Mouse (Mus musculus) midbrain, embryonic 10.5 days (tissue): ENCODE data around the gene Rap1gap. TPM values are rescaled to one million over a fixed set of nuclear protein-coding genes. Genes with fewer than 3 reads are reported as not detected.

ENCODE experiments used
- DNase-seq: peaks from one replicate; pipeline ENCODE4 v3.0.0-alpha.2; 2017; ENCODE audit warnings: low spot score
- H3K27ac ChIP-seq: fragments of 300-500 bp; sonication (generic); replicated peaks from 2 replicates; pipeline ENCODE4 v1.5.1; 2016; ENCODE audit warnings: mild to moderate bottlenecking
- H3K27me3 ChIP-seq: fragments of 300-500 bp; sonication (generic); 2 replicates; pipeline ENCODE4 v1.6.1; 2016; ENCODE audit warnings: low read depth, mild to moderate bottlenecking; ENCODE audit not compliant: poor library complexity, severe bottlenecking
- H3K36me3 ChIP-seq: fragments of 300-500 bp; sonication (generic); 2 replicates; pipeline ENCODE4 v1.6.1; 2016; ENCODE audit warnings: mild to moderate bottlenecking, moderate library complexity
- H3K4me1 ChIP-seq: fragments of 300-500 bp; sonication (generic); 2 replicates; pipeline ENCODE4 v1.6.1; 2016
- H3K4me3 ChIP-seq: fragments of 300-500 bp; sonication (generic); 2 replicates; pipeline ENCODE4 v1.5.1; 2016; ENCODE audit warnings: mild to moderate bottlenecking, moderate library complexity
- H3K9me3 ChIP-seq: fragments of 300-500 bp; sonication (generic); replicated peaks from 2 replicates; pipeline ENCODE4 v1.6.1; 2016; ENCODE audit warnings: mild to moderate bottlenecking
- WGBS: fragments of 180-500 bp; shearing (Covaris S2); methylation state at CpG from one replicate; pipeline ENCODE4 v1.1.7; 2016; 5-methylcytosine and 5-hydroxymethylcytosine counted together
- polyA plus RNA-seq: library from polyadenylated mRNA; unstranded; fragments of >200 nt; fragmentation: Nextera tagmentation; extraction: Ambion mirVana; gene quantifications from 2 replicates; pipeline ENCODE4 v1.2.1, GENCODE M21; 2016

Rap1gap gene
- polyA plus RNA-seq, 1 experiment from 2014 or later = 4.5 TPM

- Histone ChIP-seq H3K4me1 (peaks cover 44% of the 10 kb centered on the region), H3K27ac (no peak overlapping the region), H3K9me3 (no peaks in the 10 kb centered on the region), H3K27me3 (peaks cover 59% of the 10 kb centered on the region), H3K4me3 (no peak overlapping the region), H3K36me3 (no peaks in the 10 kb centered on the region)
- WGBS = 91% methylated on average over 5 of the region's 5 CpGs
- DNase-seq = no peak
Measured at GRCm38 (mm10) chr4:137665791-137666190, 1.3 kb downstream of the Rap1gap start.

DNA sequence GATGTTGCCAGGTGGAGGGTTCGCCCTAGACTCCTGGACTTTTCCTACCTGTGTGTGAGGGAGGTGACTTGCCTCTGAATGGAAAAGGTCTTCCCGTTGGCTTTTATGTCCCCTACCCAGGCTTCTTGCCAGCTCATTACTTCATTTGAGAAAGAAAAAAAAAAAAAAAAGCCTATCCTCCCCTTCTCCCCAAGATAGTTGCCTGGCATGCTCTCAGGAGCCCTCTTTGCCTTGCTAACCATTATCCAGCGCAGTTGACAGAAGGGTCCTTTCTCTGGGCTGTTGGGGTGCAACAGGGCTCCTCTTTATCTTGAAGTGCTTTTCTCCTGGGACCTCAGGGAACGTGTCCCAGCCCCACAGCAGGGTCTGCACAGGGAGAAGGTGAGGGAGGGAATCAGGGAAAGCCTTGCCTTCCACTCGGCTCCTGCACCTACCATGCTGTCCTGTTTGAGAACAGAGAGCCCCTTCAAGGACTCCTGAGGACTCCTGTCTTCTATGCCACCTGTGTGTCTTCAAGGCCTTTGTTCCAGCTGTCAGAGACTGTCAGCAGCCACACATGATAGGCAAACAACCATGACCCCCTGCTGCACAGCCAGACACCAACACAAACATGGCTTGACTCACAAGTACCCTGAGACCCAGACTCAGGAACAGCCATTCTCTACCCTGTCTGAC is 1.9 kb downstream of the Rap1gap start:
- Histone ChIP-seq H3K4me3 (no peak overlapping the region), H3K36me3 (no peaks in the 10 kb centered on the region), H3K27me3 (peaks cover 59% of the 10 kb centered on the region), H3K4me1 (peaks cover 38% of the 10 kb centered on the region), H3K9me3 (no peaks in the 10 kb centered on the region), H3K27ac (no peak overlapping the region)
- 73% methylated on average over 5 of the region's 5 CpGs for WGBS
- no peak for DNase-seq

GRCm38 (mm10) chr4:137666958-137667345 is 2.4 kb downstream of the Rap1gap start:
- WGBS = 77% methylated on average over 8 of the region's 8 CpGs
- Histone ChIP-seq H3K4me3 (no peak overlapping the region), H3K4me1 (peaks cover 33% of the 10 kb centered on the region), H3K9me3 (no peaks in the 10 kb centered on the region), H3K27me3 (peaks cover 59% of the 10 kb centered on the region), H3K27ac (no peak overlapping the region), H3K36me3 (no peaks in the 10 kb centered on the region)
- DNase-seq = no peak

GRCm38 (mm10) chr4:137667747-137668146 is 3.2 kb downstream of the Rap1gap start:
- DNase-seq = no peak
- no peaks in the 10 kb centered on the region for H3K36me3 ChIP-seq
- H3K27me3 ChIP-seq = peaks cover 57% of the 10 kb centered on the region
- H3K4me1 ChIP-seq = peaks cover 30% of the 10 kb centered on the region
- no peaks in the 10 kb centered on the region for H3K9me3 ChIP-seq
- no peak overlapping the region for H3K27ac ChIP-seq
- WGBS = 56% methylated on average over 5 of the region's 5 CpGs
- H3K4me3 ChIP-seq = no peak overlapping the region

DNA sequence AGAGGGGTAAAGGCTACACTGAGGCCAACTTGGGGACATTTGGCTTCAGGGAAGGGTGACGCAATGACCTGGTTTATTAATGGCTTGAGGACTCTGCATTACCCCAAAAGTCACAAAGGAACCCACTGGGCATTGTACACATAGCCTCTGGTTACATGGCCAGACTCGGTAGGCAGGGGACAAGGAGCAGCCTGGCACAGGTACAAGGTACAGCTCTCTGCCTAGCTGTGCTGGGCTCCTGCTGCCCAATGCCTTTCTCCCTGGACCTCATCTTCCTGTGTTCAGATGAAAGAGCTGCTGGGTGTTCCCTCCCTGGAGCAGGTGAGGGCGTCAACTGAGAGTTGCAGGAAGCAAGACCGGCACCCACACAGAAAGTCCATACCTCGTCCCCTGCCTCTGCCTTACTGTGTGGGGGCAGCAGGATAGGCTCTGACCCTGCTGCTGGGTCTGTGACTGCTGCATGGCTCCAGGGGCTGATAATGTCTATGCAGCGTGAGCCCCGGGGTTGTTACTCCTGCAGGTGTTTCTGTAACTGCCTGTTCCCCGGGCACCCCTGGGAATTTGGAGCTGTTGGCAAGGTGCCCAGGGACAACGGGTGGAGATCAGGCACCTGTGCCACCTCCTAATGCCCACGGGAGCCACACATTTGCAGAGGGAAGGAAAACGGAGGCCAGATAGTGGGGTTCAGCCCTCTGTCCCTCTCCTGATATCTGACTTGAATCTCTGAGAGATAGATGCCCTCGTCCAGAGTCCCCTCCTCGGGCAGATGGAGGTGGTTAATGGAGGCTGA is 7.4 kb downstream of the Rap1gap start:
- no peak for DNase-seq
- Histone ChIP-seq H3K9me3 (no peaks in the 10 kb centered on the region), H3K36me3 (no peaks in the 10 kb centered on the region), H3K4me1 (peaks cover 20% of the 10 kb centered on the region), H3K27me3 (peaks cover 18% of the 10 kb centered on the region), H3K4me3 (no peak overlapping the region), H3K27ac (no peak overlapping the region)
- WGBS = 82% methylated on average over 13 of the region's 13 CpGs

GRCm38 (mm10) chr4:137675566-137675965 is 11.0 kb downstream of the Rap1gap start:
- DNase-seq = no peak
- Histone ChIP-seq H3K9me3 (no peaks in the 10 kb centered on the region), H3K4me3 (no peak overlapping the region), H3K36me3 (no peaks in the 10 kb centered on the region), H3K4me1 (peaks cover 13% of the 10 kb centered on the region), H3K27ac (no peak overlapping the region), H3K27me3 (peaks cover 35% of the 10 kb centered on the region)
- WGBS = 80% methylated on average over 7 of the region's 7 CpGs

DNA sequence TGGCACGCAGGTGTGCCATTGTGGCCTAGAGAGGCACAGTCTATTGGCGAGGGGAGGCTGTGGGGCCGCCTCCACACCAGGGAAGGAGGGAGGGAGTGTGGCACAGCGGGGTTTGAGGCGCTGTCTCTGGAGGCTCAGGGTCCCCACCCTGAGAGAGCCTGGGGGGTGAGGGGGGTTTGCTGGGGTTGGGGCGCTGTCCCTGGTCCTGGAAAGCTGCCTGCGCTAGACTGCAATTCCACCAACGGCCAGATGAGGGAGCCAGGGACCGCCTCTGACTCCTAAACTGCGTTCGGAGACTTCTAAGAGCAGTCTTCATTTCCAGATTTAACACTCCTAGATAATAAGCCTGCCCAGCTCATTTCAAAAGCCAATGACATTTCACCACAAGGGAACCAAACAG is 11.5 kb downstream of the Rap1gap start:
- H3K36me3 ChIP-seq = no peaks in the 10 kb centered on the region
- peak; percentile 78 for DNase-seq
- 6% methylated on average over 11 of the region's 11 CpGs for WGBS

GRCm38 (mm10) chr4:137676700-137677484 is 12.4 kb downstream of the Rap1gap start:
- no peak for DNase-seq
- Histone ChIP-seq H3K4me3 (no peak overlapping the region), H3K27me3 (peaks cover 48% of the 10 kb centered on the region), H3K36me3 (no peaks in the 10 kb centered on the region), H3K9me3 (no peaks in the 10 kb centered on the region), H3K27ac (no peak overlapping the region), H3K4me1 (peaks cover 26% of the 10 kb centered on the region)
- WGBS = 64% methylated on average over 13 of the region's 13 CpGs

More for the DNA sequence above, 11.5 kb downstream of the Rap1gap start:
- peaks cover 40% of the 10 kb centered on the region for H3K27me3 ChIP-seq
- H3K9me3 ChIP-seq = no peaks in the 10 kb centered on the region
- no peak overlapping the region for H3K4me3 ChIP-seq
- no peak overlapping the region for H3K27ac ChIP-seq
- H3K4me1 ChIP-seq = peaks cover 18% of the 10 kb centered on the region

- Histone ChIP-seq H3K9me3 (no peaks in the 10 kb centered on the region), H3K4me3 (no peak overlapping the region), H3K36me3 (no peaks in the 10 kb centered on the region), H3K27me3 (peaks cover 59% of the 10 kb centered on the region), H3K4me1 (peaks cover 35% of the 10 kb centered on the region), H3K27ac (no peak overlapping the region)
- no peak for DNase-seq
- 84% methylated on average over 5 of the region's 5 CpGs for WGBS
Measured at GRCm38 (mm10) chr4:137677906-137678305, 13.4 kb downstream of the Rap1gap start.

GRCm38 (mm10) chr4:137678568-137678967 is 14.0 kb downstream of the Rap1gap start:
- H3K27me3 ChIP-seq = peaks cover 65% of the 10 kb centered on the region
- H3K27ac ChIP-seq = no peak overlapping the region
- WGBS = 78% methylated on average over 9 of the region's 9 CpGs
- H3K9me3 ChIP-seq = no peaks in the 10 kb centered on the region
- no peak overlapping the region for H3K4me3 ChIP-seq
- DNase-seq = no peak
- H3K4me1 ChIP-seq = peaks cover 36% of the 10 kb centered on the region
- no peaks in the 10 kb centered on the region for H3K36me3 ChIP-seq

GRCm38 (mm10) chr4:137679979-137680550 is 15.5 kb downstream of the Rap1gap start:
- Histone ChIP-seq H3K4me3 (no peak overlapping the region), H3K4me1 (peaks cover 36% of the 10 kb centered on the region), H3K9me3 (no peaks in the 10 kb centered on the region), H3K36me3 (no peaks in the 10 kb centered on the region), H3K27me3 (peaks cover 80% of the 10 kb centered on the region), H3K27ac (peak overlapping the region; percentile 73)
- DNase-seq = no peak
- WGBS = 76% methylated on average over 2 of the region's 2 CpGs

- no peak overlapping the region for H3K4me3 ChIP-seq
- H3K36me3 ChIP-seq = no peaks in the 10 kb centered on the region
- no peaks in the 10 kb centered on the region for H3K9me3 ChIP-seq
- H3K4me1 ChIP-seq = peaks cover 36% of the 10 kb centered on the region
- H3K27me3 ChIP-seq = peaks cover 86% of the 10 kb centered on the region
- no peak for DNase-seq
- H3K27ac ChIP-seq = peak overlapping the region; percentile 73
- 26% methylated on average over 7 of the region's 7 CpGs for WGBS
Measured at GRCm38 (mm10) chr4:137680721-137681120, 16.2 kb downstream of the Rap1gap start.
